Mouse (Mus musculus) heart, postnatal 0 days (tissue): ENCODE measurements around the gene Atxn7l3. TPM values are rescaled to one million over a fixed set of nuclear protein-coding genes. Genes with fewer than 3 reads are reported as not detected.

Source experiments
- ATAC-seq: fragments of 200-750 bp; cut with Nextera tagmentation; 2 replicates; pipeline ENCODE4 v1.8.0; 2017; ENCODE audit warnings: low read depth, moderate number of reproducible peaks, moderate library complexity; ENCODE audit not compliant: insufficient read depth
- DNase-seq: peaks from one replicate; pipeline ENCODE4 v3.0.0-alpha.2; 2016; ENCODE audit warnings: low spot score
- H3K27ac ChIP-seq: fragments of 300-500 bp; sonication (generic); 2 replicates; pipeline ENCODE4 v1.5.1; 2014; ENCODE audit warnings: low read depth, mild to moderate bottlenecking
- H3K27me3 ChIP-seq: fragments of 300-500 bp; sonication (generic); 2 replicates; pipeline ENCODE4 v1.6.1; 2014; ENCODE audit warnings: low read length, mixed read lengths; ENCODE audit not compliant: control insufficient read depth, insufficient read depth
- H3K36me3 ChIP-seq: fragments of 300-500 bp; sonication (generic); replicated peaks from 2 replicates; pipeline ENCODE4 v1.6.1; 2014; ENCODE audit warnings: low read length, mixed read lengths; ENCODE audit not compliant: control insufficient read depth, insufficient read depth
- H3K4me1 ChIP-seq: fragments of 300-500 bp; sonication (generic); 2 replicates; pipeline ENCODE4 v1.6.1; 2014; ENCODE audit warnings: antibody characterized with exemption; ENCODE audit not compliant: control insufficient read depth, insufficient read depth
- H3K4me2 ChIP-seq: fragments of 300-500 bp; sonication (generic); 2 replicates; pipeline ENCODE4 v1.6.1; 2014; ENCODE audit warnings: low read depth, mild to moderate bottlenecking, low read length, moderate library complexity
- H3K4me3 ChIP-seq: fragments of 300-500 bp; sonication (generic); 2 replicates; pipeline ENCODE4 v1.5.1; 2014; ENCODE audit warnings: low read depth, low read length
- H3K9ac ChIP-seq: fragments of 300-500 bp; sonication (generic); replicated peaks from 2 replicates; pipeline ENCODE4 v1.6.1; 2014; ENCODE audit warnings: low read depth, low read length, mixed read lengths
- H3K9me3 ChIP-seq: fragments of 300-500 bp; sonication (generic); replicated peaks from 2 replicates; pipeline ENCODE4 v1.6.1; 2016; ENCODE audit warnings: low read length; ENCODE audit not compliant: control insufficient read depth
- CTCF ChIP-seq: IDR thresholded peaks from 2 replicates; pipeline ENCODE4 v1.5.1; 2016; ENCODE audit warnings: antibody characterized with exemption, control low read depth, low read depth
- EP300 ChIP-seq: IDR thresholded peaks from 2 replicates; pipeline ENCODE4 v1.6.1; 2016; ENCODE audit warnings: antibody characterized with exemption, low read depth
- WGBS: fragments of 180-500 bp; shearing (Covaris S2); extraction: QIAGEN DNeasy Blood & Tissue Kit; methylation state at CpG from one replicate; pipeline ENCODE4 v1.1.7; 2014; 5-methylcytosine and 5-hydroxymethylcytosine counted together
- polyA plus RNA-seq: library from polyadenylated mRNA; unstranded; fragments of >200 nt; fragmentation: Nextera tagmentation; extraction: Ambion mirVana; gene quantifications from 2 replicates; pipeline ENCODE4 v1.2.1, GENCODE M21; 2015
- total RNA-seq: library from RNA; depleted of rRNA; stranded (reverse); fragments of >200 nt; gene quantifications from 2 replicates; pipeline ENCODE4 v1.2.3, GENCODE M21; 2014; ENCODE audit warnings: low replicate concordance

Gene Atxn7l3
- total and polyA plus RNA-seq, 2 experiments from 2014 or later: 5.4 to 36.2 TPM

- WGBS: 64% methylated on average over 11 of the region's 11 CpGs
- Histone ChIP-seq H3K4me2 (no peak overlapping the region), H3K27me3 (no peaks in the 10 kb centered on the region), H3K4me3 (no peak overlapping the region), H3K27ac (peak overlapping the region; percentile 46; the same call in 1 of the 2 replicates), H3K9ac (no peak overlapping the region), H3K9me3 (no peaks in the 10 kb centered on the region), H3K36me3 (no peaks in the 10 kb centered on the region), H3K4me1 (peaks cover 22% of the 10 kb centered on the region)
- ATAC-seq (no peak), DNase-seq (no peak)
- TF ChIP-seq EP300 (no peak), CTCF (no peak)
Observed at GRCm38 (mm10) chr11:102339195-102339594, 42.8 kb upstream of the Atxn7l3 start.

- Histone ChIP-seq H3K9me3 (no peaks in the 10 kb centered on the region), H3K4me3 (no peak overlapping the region), H3K36me3 (no peaks in the 10 kb centered on the region), H3K9ac (no peak overlapping the region), H3K27ac (no peak overlapping the region; the same call in 1 of the 2 replicates), H3K4me1 (peaks cover 22% of the 10 kb centered on the region), H3K27me3 (no peaks in the 10 kb centered on the region), H3K4me2 (no peak overlapping the region)
- ATAC-seq (peak; percentile 89), DNase-seq (peak; percentile 92)
- WGBS: 8% methylated on average over 3 of the region's 3 CpGs
- TF ChIP-seq EP300: peak; percentile 52; the same call in 1 of the 2 replicates
- TF ChIP-seq CTCF: no peak
Observed at GRCm38 (mm10) chr11:102338561-102338960, 42.1 kb upstream of the Atxn7l3 start.

- ATAC-seq: no peak
- no peak overlapping the region for H3K4me3 ChIP-seq
- TF ChIP-seq CTCF (no peak), EP300 (no peak)
- no peak overlapping the region for H3K9ac ChIP-seq
- H3K4me2 ChIP-seq: no peak overlapping the region
- no peaks in the 10 kb centered on the region for H3K36me3 ChIP-seq
- no peaks in the 10 kb centered on the region for H3K27me3 ChIP-seq
- DNase-seq: no peak
- H3K27ac ChIP-seq: no peak overlapping the region
- H3K4me1 ChIP-seq: peaks cover 22% of the 10 kb centered on the region
- 72% methylated on average over 1 of the region's 1 CpGs for WGBS
- no peaks in the 10 kb centered on the region for H3K9me3 ChIP-seq
Observed at GRCm38 (mm10) chr11:102337921-102338320, 41.5 kb upstream of the Atxn7l3 start.

GRCm38 (mm10) chr11:102336191-102336590, 39.8 kb upstream of the Atxn7l3 start:
- Histone ChIP-seq H3K27ac (no peak overlapping the region), H3K4me1 (peaks cover 22% of the 10 kb centered on the region), H3K4me3 (no peak overlapping the region), H3K4me2 (no peak overlapping the region), H3K27me3 (no peaks in the 10 kb centered on the region), H3K9ac (no peak overlapping the region), H3K9me3 (no peaks in the 10 kb centered on the region), H3K36me3 (no peaks in the 10 kb centered on the region)
- WGBS: 58% methylated on average over 1 of the region's 1 CpGs
- no peak for DNase-seq
- TF ChIP-seq EP300: no peak
- TF ChIP-seq CTCF: no peak
- no peak for ATAC-seq

- no peaks in the 10 kb centered on the region for H3K36me3 ChIP-seq
- no peak overlapping the region for H3K9ac ChIP-seq
Observed at GRCm38 (mm10) chr11:102334973-102335700, 38.7 kb upstream of the Atxn7l3 start.

GRCm38 (mm10) chr11:102334010-102334409, 37.6 kb upstream of the Atxn7l3 start:
- no peak overlapping the region for H3K9ac ChIP-seq
- H3K27ac ChIP-seq: no peak overlapping the region
- H3K9me3 ChIP-seq: no peaks in the 10 kb centered on the region
- WGBS: 67% methylated on average over 4 of the region's 4 CpGs
- peaks cover 18% of the 10 kb centered on the region for H3K4me1 ChIP-seq
- ATAC-seq (no peak), DNase-seq (no peak)
- H3K27me3 ChIP-seq: no peaks in the 10 kb centered on the region
- H3K4me3 ChIP-seq: no peak overlapping the region
- no peaks in the 10 kb centered on the region for H3K36me3 ChIP-seq
- TF ChIP-seq CTCF (no peak), EP300 (no peak)
- H3K4me2 ChIP-seq: no peak overlapping the region

More at GRCm38 (mm10) chr11:102334973-102335700, 38.7 kb upstream of the Atxn7l3 start:
- 22% methylated on average over 9 of the region's 9 CpGs for WGBS
- H3K4me1 ChIP-seq: peaks cover 22% of the 10 kb centered on the region
- no peaks in the 10 kb centered on the region for H3K27me3 ChIP-seq
- H3K4me2 ChIP-seq: no peak overlapping the region
- no peak overlapping the region for H3K4me3 ChIP-seq
- peak; percentile 48 for DNase-seq
- TF ChIP-seq EP300 (no peak), CTCF (no peak)
- peak; percentile 57; the same call in 1 of the 2 replicates for ATAC-seq
- H3K9me3 ChIP-seq: no peaks in the 10 kb centered on the region
- peak overlapping the region; percentile 59 for H3K27ac ChIP-seq
